Mouse (Mus musculus) gastrocnemius, postnatal 14 days (tissue): ENCODE data around the gene Six1. TPM values are rescaled to one million over a fixed set of nuclear protein-coding genes. Genes with fewer than 3 reads are reported as not detected.
"Not testable (repeated sequence)": the region's sequence is repeated elsewhere in the genome, so short reads cannot be mapped to it uniquely, and the experiment has no call there.

Experiments
- DNase-seq: peaks from one replicate; pipeline ENCODE4 v3.0.0; 2021; ENCODE audit warnings: mixed read lengths
- intact Hi-C: fragments of 180-260 bp; cut with DNase I; formaldehyde crosslinking; loops from one replicate; pipeline ENCODE4 v1.15.1; 2025; ENCODE audit warnings: low total_unique reads
- total RNA-seq, 2 experiments: library from RNA; stranded (reverse); gene quantifications; 2 replicates each; pipeline ENCODE4 v1.2.3; 2021

Gene Six1
- total RNA-seq, 2 experiments from 2014 or later: 43.5 to 46.4 TPM

- DNase-seq: peak; percentile 55
- intact Hi-C loops: no loop called here
Observed at GRCm38 (mm10) chr12:73038992-73039938, 14.4 kb downstream of the Six1 start.

- DNase-seq: no peak
- intact Hi-C loops: no loop called here
Observed at GRCm38 (mm10) chr12:73038441-73038991, 15.2 kb downstream of the Six1 start.

GRCm38 (mm10) chr12:73037385-73038160 lies 16.1 kb downstream of the Six1 start:
- intact Hi-C loops: no loop called here
- no peak for DNase-seq

GRCm38 (mm10) chr12:73034901-73035895 lies 18.5 kb downstream of the Six1 start:
- intact Hi-C loops: no loop called here
- peak; percentile 69 for DNase-seq

GRCm38 (mm10) chr12:73032665-73033064 lies 21.0 kb downstream of the Six1 start:
- no peak for DNase-seq
- intact Hi-C loops: no loop called here

- intact Hi-C loops: no loop called here
Observed at GRCm38 (mm10) chr12:73031315-73031714, 22.4 kb downstream of the Six1 start.

GRCm38 (mm10) chr12:73025490-73025889 lies 28.2 kb downstream of the Six1 start:
- peak; percentile 92 for DNase-seq
- intact Hi-C loops: no loop called here

More at GRCm38 (mm10) chr12:73031315-73031714, 22.4 kb downstream of the Six1 start:
- no peak for DNase-seq

GRCm38 (mm10) chr12:73020941-73021340 lies 32.7 kb downstream of the Six1 start:
- intact Hi-C loops: loop anchor here (5.0 kb wide), 1 partner anchor 496 kb away; no protein-coding TSS in a partner anchor
- DNase-seq: peak; percentile 75

- DNase-seq: no peak
- intact Hi-C loops: loop anchor here (5.0 kb wide), 1 partner anchor 497 kb away; no protein-coding TSS in a partner anchor
Observed at GRCm38 (mm10) chr12:73020422-73020821, 33.3 kb downstream of the Six1 start.

- DNase-seq: no peak
- intact Hi-C loops: no loop called here
Observed at GRCm38 (mm10) chr12:73018838-73019237, 34.8 kb downstream of the Six1 start.

GRCm38 (mm10) chr12:73016171-73016570 lies 37.5 kb downstream of the Six1 start:
- intact Hi-C loops: no loop called here
- no peak for DNase-seq

- DNase-seq: no peak
- intact Hi-C loops: no loop called here
Observed at GRCm38 (mm10) chr12:73014311-73014710, 39.4 kb downstream of the Six1 start.

GRCm38 (mm10) chr12:73012824-73013223 lies 40.9 kb downstream of the Six1 start:
- intact Hi-C loops: no loop called here
- DNase-seq: no peak

GRCm38 (mm10) chr12:73012136-73012785 lies 41.4 kb downstream of the Six1 start:
- intact Hi-C loops: no loop called here

GRCm38 (mm10) chr12:73002903-73003302 lies 50.8 kb downstream of the Six1 start:
- intact Hi-C loops, DNase-seq: not testable (repeated sequence)

More at GRCm38 (mm10) chr12:73012136-73012785, 41.4 kb downstream of the Six1 start:
- DNase-seq: peak; percentile 36

- peak; percentile 29 for DNase-seq
- intact Hi-C loops: not testable (repeated sequence)
Observed at GRCm38 (mm10) chr12:73002281-73002680, 51.4 kb downstream of the Six1 start.

GRCm38 (mm10) chr12:72998105-72999001 lies 55.3 kb downstream of the Six1 start:
- intact Hi-C loops: no loop called here
- no peak for DNase-seq
